Mouse (Mus musculus) layer of hippocampus, adult 9-10 months (tissue): ENCODE results near the gene Psg26.
"Not testable (repeated sequence)": the region's sequence is repeated elsewhere in the genome, so short reads cannot be mapped to it uniquely, and the experiment has no call there.

ENCODE experiments used
- DNase-seq: peaks from one replicate; pipeline ENCODE4 v3.0.0; 2022; ENCODE audit warnings: low spot score

The Psg26 gene

GRCm38 (mm10) chr7:18484077-18484476 lies at the start of gene Psg26:
TSS of gene Psg26 (minus strand) at chr7:18484177.
- no peak for DNase-seq

GRCm38 (mm10) chr7:18533420-18533819 lies 49.4 kb upstream of the Psg26 start:
- no peak for DNase-seq

GRCm38 (mm10) chr7:18532169-18532568 lies 48.2 kb upstream of the Psg26 start, which contains the start of gene Psg25:
TSS of gene Psg25 (minus strand) at chr7:18532269.
- no peak for DNase-seq

- no peak for DNase-seq
Observed at GRCm38 (mm10) chr7:18524668-18525067, 40.7 kb upstream of the Psg26 start.

GRCm38 (mm10) chr7:18512848-18513247 lies 28.9 kb upstream of the Psg26 start:
- DNase-seq = not testable (repeated sequence)

GRCm38 (mm10) chr7:18512417-18512816 lies 28.4 kb upstream of the Psg26 start:
- not testable (repeated sequence) for DNase-seq

- no peak for DNase-seq
Observed at GRCm38 (mm10) chr7:18511479-18511878, 27.5 kb upstream of the Psg26 start.

GRCm38 (mm10) chr7:18431941-18432340 lies 52.0 kb downstream of the Psg26 start, which contains the start of gene Psg28:
TSS of gene Psg28 (minus strand) at chr7:18432041.
- DNase-seq = not testable (repeated sequence)
